Mouse (Mus musculus) midbrain, embryonic 10.5 days (tissue): ENCODE measurements around the gene Prrg2. TPM values are rescaled to one million over a fixed set of nuclear protein-coding genes. Genes with fewer than 3 reads are reported as not detected.
A peak's percentile ranks its signal among the peaks of the same experiment; 100 is the strongest.
"Not testable (repeated sequence)": the region's sequence is repeated elsewhere in the genome, so short reads cannot be mapped to it uniquely, and the experiment has no call there.

Experiments
- DNase-seq: peaks from one replicate; pipeline ENCODE4 v3.0.0-alpha.2; 2017; ENCODE audit warnings: low spot score
- H3K27ac ChIP-seq: fragments of 300-500 bp; sonication (generic); replicated peaks from 2 replicates; pipeline ENCODE4 v1.5.1; 2016; ENCODE audit warnings: mild to moderate bottlenecking
- H3K27me3 ChIP-seq: fragments of 300-500 bp; sonication (generic); 2 replicates; pipeline ENCODE4 v1.6.1; 2016; ENCODE audit warnings: low read depth, mild to moderate bottlenecking; ENCODE audit not compliant: poor library complexity, severe bottlenecking
- H3K36me3 ChIP-seq: fragments of 300-500 bp; sonication (generic); 2 replicates; pipeline ENCODE4 v1.6.1; 2016; ENCODE audit warnings: mild to moderate bottlenecking, moderate library complexity
- H3K4me1 ChIP-seq: fragments of 300-500 bp; sonication (generic); 2 replicates; pipeline ENCODE4 v1.6.1; 2016
- H3K4me3 ChIP-seq: fragments of 300-500 bp; sonication (generic); 2 replicates; pipeline ENCODE4 v1.5.1; 2016; ENCODE audit warnings: mild to moderate bottlenecking, moderate library complexity
- H3K9me3 ChIP-seq: fragments of 300-500 bp; sonication (generic); replicated peaks from 2 replicates; pipeline ENCODE4 v1.6.1; 2016; ENCODE audit warnings: mild to moderate bottlenecking
- WGBS: fragments of 180-500 bp; shearing (Covaris S2); methylation state at CpG from one replicate; pipeline ENCODE4 v1.1.7; 2016; 5-methylcytosine and 5-hydroxymethylcytosine counted together
- polyA plus RNA-seq: library from polyadenylated mRNA; unstranded; fragments of >200 nt; fragmentation: Nextera tagmentation; extraction: Ambion mirVana; gene quantifications from 2 replicates; pipeline ENCODE4 v1.2.1, GENCODE M21; 2016

Gene Prrg2
- polyA plus RNA-seq, 1 experiment from 2014 or later, result 17.0 TPM

DNA sequence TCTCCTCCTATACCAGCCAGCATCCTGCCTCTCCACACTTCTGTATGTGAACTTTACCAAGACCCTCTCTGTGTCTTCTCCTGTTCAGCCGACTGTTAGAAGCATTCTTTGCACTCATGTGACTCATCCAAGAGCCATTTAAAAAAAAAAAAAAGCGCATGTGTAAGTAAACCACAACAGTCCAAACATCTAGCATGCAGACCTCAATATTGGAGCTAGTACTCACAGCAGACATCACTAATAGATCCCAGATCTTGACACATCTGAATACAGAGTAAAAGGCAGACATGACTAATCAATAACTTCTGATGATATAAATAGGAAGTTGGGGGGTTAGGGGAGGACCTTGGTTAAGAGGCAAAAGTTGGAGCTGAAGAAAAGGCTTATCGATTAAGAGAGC, 26.8 kb downstream of the Prrg2 start:
- 94% methylated on average over 3 of the region's 3 CpGs for WGBS
- Histone ChIP-seq H3K4me3 (no peak overlapping the region), H3K4me1 (no peaks in the 10 kb centered on the region), H3K27ac (no peak overlapping the region), H3K9me3 (no peaks in the 10 kb centered on the region), H3K36me3 (peaks cover 100% of the 10 kb centered on the region), H3K27me3 (no peaks in the 10 kb centered on the region)
- DNase-seq, result no peak

DNA sequence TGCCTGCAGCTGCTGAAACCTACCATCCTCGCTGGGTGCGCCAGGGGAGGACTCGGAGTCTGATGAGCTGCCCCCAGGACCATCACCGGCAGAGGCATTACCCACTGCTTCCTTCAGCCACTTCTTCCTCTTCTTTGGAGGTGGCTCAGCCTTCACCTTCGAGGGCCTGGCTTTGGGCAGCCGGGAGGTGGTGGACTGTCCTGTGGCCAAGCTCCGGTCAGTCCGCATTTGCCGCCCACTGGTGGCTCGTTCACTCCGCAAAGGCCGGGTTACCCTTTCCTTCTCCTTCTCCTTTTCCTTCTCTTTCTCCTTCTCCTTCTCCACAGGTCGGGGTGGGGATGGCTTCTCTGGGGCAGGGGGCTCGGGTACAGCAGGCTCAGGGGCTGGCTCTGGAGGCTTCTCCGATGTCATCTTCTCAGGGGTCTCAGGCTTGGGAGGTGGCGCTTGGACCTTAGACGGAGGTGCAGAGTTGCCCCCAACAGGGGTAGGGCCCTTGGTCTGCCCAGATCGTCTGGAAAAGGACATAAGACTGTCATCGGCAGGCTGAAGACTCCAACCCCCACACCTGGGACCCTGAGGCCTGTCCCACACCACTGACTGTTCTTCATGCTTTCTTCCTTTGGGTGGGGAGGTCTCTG, 28.6 kb downstream of the Prrg2 start:
- Histone ChIP-seq H3K9me3 (no peaks in the 10 kb centered on the region), H3K27ac (no peak overlapping the region), H3K4me3 (no peak overlapping the region), H3K36me3 (peaks cover 100% of the 10 kb centered on the region), H3K27me3 (no peaks in the 10 kb centered on the region), H3K4me1 (no peaks in the 10 kb centered on the region)
- no peak for DNase-seq
- 93% methylated on average over 19 of the region's 19 CpGs for WGBS

DNA sequence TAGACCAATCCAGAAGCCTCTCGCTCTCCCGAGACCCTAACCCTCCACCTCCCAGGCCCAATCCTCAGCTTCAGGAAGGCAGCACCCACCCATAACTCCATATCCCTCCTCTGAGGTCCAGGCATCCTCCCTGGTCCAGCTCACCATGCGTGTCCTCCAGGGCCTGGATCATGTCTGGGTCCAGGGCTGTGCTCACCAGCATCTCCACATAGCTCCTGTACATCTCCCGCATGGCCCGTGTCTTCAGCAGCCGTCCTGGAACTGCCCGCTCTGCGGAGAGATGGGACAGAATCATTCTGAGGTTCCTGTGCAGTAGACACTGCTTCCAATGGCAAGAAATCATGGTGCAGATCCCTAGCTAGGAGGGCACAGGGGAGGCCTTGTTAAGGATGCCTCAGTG, 31.6 kb downstream of the Prrg2 start:
- H3K27ac ChIP-seq, result no peak overlapping the region
- H3K27me3 ChIP-seq, result no peaks in the 10 kb centered on the region
- DNase-seq, result no peak
- 95% methylated on average over 8 of the region's 8 CpGs for WGBS
- H3K4me3 ChIP-seq, result no peak overlapping the region
- H3K9me3 ChIP-seq, result no peaks in the 10 kb centered on the region
- H3K4me1 ChIP-seq, result peaks cover 6% of the 10 kb centered on the region; the same call in 1 of the 2 replicates
- peaks cover 97% of the 10 kb centered on the region for H3K36me3 ChIP-seq

DNA sequence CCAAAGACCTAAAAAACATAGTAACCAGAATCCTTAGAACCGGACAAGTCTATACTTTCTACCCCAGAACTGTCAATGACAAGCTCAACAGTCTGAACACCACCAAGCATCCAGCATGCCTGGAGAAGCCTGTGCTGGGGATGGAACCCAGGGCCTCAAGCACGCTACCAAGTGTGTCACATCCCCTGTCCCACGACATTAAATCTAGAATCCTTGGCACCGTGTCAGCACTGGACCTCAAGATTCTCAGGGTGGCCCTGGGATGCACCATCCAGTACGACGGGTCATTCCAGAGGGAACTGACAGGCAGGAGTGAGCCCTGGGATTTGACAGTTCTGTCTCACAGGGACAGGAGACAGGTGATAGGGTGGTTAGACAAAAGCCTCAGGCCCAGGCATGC, 32.5 kb downstream of the Prrg2 start:
- DNase-seq, result no peak
- no peaks in the 10 kb centered on the region for H3K27me3 ChIP-seq
- no peak overlapping the region for H3K4me3 ChIP-seq
- peaks cover 88% of the 10 kb centered on the region for H3K36me3 ChIP-seq
- 94% methylated on average over 6 of the region's 6 CpGs for WGBS
- H3K9me3 ChIP-seq, result no peaks in the 10 kb centered on the region
- H3K27ac ChIP-seq, result no peak overlapping the region
- peaks cover 9% of the 10 kb centered on the region; the same call in 1 of the 2 replicates for H3K4me1 ChIP-seq

DNA sequence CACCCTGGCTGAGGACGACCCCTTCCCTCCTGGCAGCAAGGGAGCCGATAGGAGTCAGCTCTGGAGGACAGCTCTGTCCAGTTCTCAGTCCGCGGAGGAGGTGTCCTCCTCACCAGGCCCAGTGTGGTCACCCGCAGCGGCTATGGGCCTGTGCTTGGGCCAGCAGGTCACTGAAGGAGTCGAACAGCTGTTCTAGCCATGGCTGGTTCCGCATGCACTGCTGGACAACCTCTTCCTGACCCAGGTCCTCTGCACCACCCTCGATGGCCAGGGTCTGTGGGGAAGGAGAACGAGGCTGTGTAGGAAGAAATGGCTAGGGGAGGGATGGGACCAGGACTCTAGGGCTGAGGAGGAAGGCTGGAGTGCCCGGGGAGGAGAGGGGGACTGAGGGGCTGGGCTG, 34.1 kb downstream of the Prrg2 start:
- DNase-seq, result no peak
- Histone ChIP-seq H3K4me1 (peaks cover 9% of the 10 kb centered on the region; the same call in 1 of the 2 replicates), H3K9me3 (no peaks in the 10 kb centered on the region), H3K4me3 (peak overlapping the region; percentile 17; the same call in 1 of the 2 replicates), H3K27me3 (no peaks in the 10 kb centered on the region), H3K36me3 (peaks cover 72% of the 10 kb centered on the region), H3K27ac (no peak overlapping the region)
- 97% methylated on average over 11 of the region's 11 CpGs for WGBS

DNA sequence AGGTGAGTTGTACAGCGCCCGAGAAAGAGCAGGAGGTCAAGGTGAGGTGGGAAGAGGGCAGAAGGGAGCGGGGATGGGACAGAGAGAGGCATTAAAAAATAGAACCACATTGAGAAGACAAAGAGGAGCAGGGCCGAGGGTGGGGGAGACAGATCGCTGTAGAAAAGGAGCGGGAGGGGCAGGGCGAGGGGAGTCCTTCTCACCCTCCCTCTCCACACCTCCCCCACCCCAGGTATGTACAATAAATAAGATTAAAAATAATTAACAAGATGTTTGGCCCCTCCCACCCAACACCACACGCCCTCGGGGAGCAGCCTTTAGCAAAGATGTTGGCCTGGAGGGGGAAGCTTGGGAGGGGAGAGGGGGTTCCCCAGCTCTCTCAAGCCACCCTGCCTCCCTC, 34.7 kb downstream of the Prrg2 start:
- peaks cover 9% of the 10 kb centered on the region; the same call in 1 of the 2 replicates for H3K4me1 ChIP-seq
- no peak for DNase-seq
- no peak overlapping the region for H3K4me3 ChIP-seq
- H3K9me3 ChIP-seq, result no peaks in the 10 kb centered on the region
- no peaks in the 10 kb centered on the region for H3K27me3 ChIP-seq
- no peak overlapping the region for H3K27ac ChIP-seq
- 91% methylated on average over 9 of the region's 9 CpGs for WGBS
- peaks cover 66% of the 10 kb centered on the region for H3K36me3 ChIP-seq

DNA sequence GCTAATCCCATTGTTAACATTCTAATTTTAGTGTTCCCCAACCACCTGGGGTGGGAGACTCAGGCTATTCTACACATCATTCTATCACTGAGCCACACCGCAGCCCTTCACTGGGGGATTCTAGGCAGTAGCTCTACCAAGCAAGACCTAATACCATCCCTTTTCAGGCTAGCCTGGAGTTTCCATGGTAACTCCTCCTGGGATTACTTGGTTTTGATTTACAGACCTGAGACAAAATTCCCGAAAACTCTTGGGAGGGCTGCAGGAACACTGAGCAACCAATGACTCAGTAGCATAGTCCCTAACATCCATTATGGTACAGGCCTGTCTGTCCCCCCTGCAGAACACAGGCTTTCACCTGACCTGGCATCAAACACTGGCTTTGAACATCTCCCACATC, 36.2 kb downstream of the Prrg2 start:
- no peak overlapping the region for H3K27ac ChIP-seq
- WGBS, result 63% methylated on average over 2 of the region's 2 CpGs

DNA sequence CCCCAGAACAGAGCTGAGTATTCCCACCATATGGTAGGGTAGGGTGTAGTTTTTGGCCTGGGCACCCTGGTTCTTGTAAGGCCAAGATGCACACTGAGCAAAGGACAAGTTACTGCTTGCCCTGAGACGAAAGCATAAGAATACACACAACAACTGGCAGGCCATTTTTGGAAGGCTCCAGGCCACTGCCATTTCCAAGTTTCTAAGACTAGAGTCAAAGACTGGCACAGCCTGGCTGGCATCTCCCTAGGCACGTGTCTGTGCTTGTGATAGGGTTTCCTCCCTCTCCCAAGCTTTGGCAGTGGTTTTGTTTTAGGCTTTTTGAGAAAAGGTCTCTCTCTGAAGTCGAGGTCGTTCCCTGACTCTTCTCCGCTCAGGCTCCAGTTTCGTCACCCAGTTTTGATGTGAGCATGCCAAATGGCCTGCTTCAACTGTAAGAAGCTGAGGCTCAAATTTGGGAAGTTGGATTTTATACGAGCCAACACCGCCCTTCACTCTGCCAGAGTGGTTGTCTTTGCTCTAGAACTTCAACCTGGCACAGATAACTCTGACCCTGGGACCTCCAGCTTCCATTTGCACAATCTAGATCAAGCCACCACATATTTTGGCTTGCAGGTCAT, 36.8 kb downstream of the Prrg2 start:
- H3K9me3 ChIP-seq, result no peaks in the 10 kb centered on the region
- WGBS, result 82% methylated on average over 8 of the region's 8 CpGs
- H3K4me3 ChIP-seq, result no peak overlapping the region
- peaks cover 45% of the 10 kb centered on the region for H3K36me3 ChIP-seq
- H3K27ac ChIP-seq, result no peak overlapping the region
- no peak for DNase-seq
- H3K27me3 ChIP-seq, result no peaks in the 10 kb centered on the region; the same call in 1 of the 2 replicates
- peaks cover 13% of the 10 kb centered on the region for H3K4me1 ChIP-seq

More for the DNA sequence above, 36.2 kb downstream of the Prrg2 start:
- peaks cover 10% of the 10 kb centered on the region for H3K4me1 ChIP-seq
- H3K9me3 ChIP-seq, result no peaks in the 10 kb centered on the region
- no peak overlapping the region for H3K4me3 ChIP-seq
- peaks cover 51% of the 10 kb centered on the region for H3K36me3 ChIP-seq
- H3K27me3 ChIP-seq, result no peaks in the 10 kb centered on the region
- DNase-seq, result no peak

DNA sequence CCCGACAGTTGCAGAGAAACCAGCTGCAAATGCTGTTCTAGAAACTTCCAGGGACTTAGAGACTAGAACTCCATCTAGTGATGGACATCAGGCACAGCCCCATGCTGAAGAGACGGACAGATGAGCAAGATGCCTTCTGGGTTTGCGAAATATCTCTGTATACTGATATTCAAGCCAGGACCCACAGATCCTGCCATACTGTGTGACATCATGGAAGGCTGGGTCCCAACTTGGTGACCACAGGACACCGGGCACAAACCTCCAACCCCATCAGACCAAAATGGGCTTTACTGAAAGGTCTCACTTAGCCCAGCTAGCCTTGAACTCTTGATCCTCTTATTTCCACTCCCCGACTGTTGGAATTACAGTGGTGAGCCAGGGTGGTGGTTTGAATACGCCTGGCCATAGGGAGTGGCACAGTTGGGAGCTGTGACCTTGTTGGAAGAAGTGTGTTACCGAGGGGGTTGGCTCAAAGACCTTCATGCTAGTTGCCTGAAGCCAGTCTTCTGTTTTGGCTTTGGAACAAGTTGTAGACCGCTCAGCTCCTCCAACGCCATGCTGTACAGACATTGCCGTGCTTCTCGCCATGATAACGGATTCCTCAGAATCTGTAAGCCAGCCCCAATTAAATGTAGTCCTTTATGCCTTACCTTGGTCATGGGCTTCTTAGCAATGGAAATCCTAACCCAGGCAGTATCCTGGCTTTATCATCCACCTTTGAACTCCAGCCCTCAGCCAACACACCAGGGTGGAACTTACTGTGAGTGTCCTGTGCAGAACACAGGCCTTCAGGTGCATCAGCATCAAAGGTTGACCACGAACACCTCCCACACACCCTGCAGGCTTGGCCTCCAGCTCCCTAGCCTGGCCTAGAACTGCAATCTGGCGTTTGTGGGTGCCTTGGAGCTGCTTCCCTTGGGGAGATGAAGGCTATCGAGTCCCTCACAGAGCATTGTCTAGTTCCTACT, 37.9 kb downstream of the Prrg2 start:
- no peak overlapping the region for H3K4me3 ChIP-seq
- peaks cover 34% of the 10 kb centered on the region for H3K36me3 ChIP-seq
- no peak for DNase-seq
- no peak overlapping the region for H3K27ac ChIP-seq
- H3K4me1 ChIP-seq, result peaks cover 18% of the 10 kb centered on the region
- WGBS, result 89% methylated on average over 15 of the region's 15 CpGs
- peaks cover 11% of the 10 kb centered on the region; the same call in 1 of the 2 replicates for H3K27me3 ChIP-seq
- H3K9me3 ChIP-seq, result no peaks in the 10 kb centered on the region

DNA sequence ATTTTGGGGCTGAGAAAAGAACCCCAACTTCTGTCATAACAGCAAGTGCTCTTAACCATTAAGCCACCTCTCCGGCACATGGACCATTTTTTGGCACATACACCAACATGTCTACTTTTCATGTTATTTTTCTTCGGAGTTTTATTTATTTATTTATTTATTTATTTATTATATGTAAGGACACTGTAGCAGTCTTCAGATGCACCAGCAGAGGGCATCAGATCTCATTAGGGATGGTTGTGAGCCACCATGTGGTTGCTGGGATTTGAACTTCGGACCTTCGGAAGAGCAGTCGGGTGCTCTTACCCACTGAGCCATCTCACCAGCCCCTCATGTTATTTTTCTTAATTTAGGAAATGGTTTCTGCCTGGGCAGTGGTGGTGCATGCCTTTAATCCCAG, 38.8 kb downstream of the Prrg2 start:
- H3K27ac ChIP-seq, DNase-seq, H3K4me3 ChIP-seq, H3K9me3 ChIP-seq: not testable (repeated sequence)
- Histone ChIP-seq H3K27me3 (peaks cover 20% of the 10 kb centered on the region), H3K36me3 (peaks cover 25% of the 10 kb centered on the region), H3K4me1 (peaks cover 27% of the 10 kb centered on the region)
- WGBS, result 86% methylated on average over 5 of the region's 5 CpGs

DNA sequence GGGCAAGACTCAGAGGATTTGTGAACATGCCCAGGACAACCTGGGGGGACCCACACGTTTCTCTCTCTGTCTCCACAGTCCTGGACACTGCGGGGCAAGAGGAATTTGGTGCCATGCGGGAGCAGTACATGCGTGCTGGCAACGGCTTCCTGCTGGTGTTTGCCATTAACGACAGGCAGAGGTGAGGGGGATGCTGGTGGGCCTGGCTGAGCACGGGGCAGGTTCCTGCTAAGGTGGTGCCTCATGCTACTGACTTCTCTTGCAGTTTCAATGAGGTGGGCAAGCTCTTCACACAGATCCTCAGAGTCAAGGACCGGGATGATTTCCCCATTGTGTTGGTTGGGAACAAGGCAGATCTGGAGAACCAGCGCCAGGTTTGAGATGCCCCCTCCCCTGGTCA, 42.3 kb downstream of the Prrg2 start:
- no peak for DNase-seq
- peaks cover 41% of the 10 kb centered on the region for H3K4me1 ChIP-seq
- no peaks in the 10 kb centered on the region for H3K36me3 ChIP-seq
- H3K27me3 ChIP-seq, result peaks cover 24% of the 10 kb centered on the region
- peak overlapping the region; percentile 7; the same call in 1 of the 2 replicates for H3K4me3 ChIP-seq
- 78% methylated on average over 9 of the region's 9 CpGs for WGBS
- H3K27ac ChIP-seq, result no peak overlapping the region
- H3K9me3 ChIP-seq, result no peaks in the 10 kb centered on the region

DNA sequence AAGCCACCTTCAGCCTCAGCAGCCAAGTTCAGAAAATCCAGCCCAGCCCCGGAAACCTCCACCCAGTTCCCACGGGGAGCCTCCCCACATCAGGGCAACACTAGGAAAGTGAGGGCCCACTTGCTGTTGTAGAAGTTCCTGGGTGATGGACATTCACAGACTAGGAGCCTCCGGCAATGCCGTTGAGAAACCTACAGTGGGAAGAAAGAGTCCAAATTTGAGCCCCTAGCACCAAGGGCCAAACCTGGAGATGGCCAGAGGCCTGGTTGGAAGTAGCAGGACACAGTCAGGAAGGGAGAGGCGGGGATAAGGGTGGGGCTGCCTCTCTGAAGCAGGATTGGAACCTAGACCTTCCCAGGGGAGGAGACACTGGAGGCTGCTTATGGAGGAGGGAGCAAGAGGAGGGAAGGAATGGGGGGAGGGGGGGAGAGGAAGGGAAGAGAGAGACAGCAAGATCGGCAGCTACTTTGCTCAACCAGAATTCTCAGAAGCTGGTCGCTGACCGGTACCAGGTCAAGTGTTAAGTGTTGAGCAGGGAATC, 43.4 kb downstream of the Prrg2 start:
- no peak overlapping the region for H3K27ac ChIP-seq
- H3K9me3 ChIP-seq, result no peaks in the 10 kb centered on the region
- H3K27me3 ChIP-seq, result peaks cover 24% of the 10 kb centered on the region
- peaks cover 53% of the 10 kb centered on the region for H3K4me1 ChIP-seq
- H3K36me3 ChIP-seq, result 0 out of 2 replicates have a peak, but pooled peaks cover 1% of the 10 kb centered on the region
- 42% methylated on average over 8 of the region's 8 CpGs for WGBS
- DNase-seq, result no peak
- H3K4me3 ChIP-seq, result peak overlapping the region; percentile 72
